Mouse (Mus musculus) gastrocnemius, adult 2 months (tissue): ENCODE results near the gene Foxn3. TPM values are rescaled to one million over a fixed set of nuclear protein-coding genes. Genes with fewer than 3 reads are reported as not detected.

ENCODE experiments used
- DNase-seq: peaks from one replicate; pipeline ENCODE4 v3.0.0; 2022
- H3K27ac ChIP-seq: fragments of 200-600 bp; 2 replicates; pipeline ENCODE4 v1.8.1; 2022; ENCODE audit warnings: mild to moderate bottlenecking
- H3K4me3 ChIP-seq: fragments of 200-600 bp; 2 replicates; pipeline ENCODE4 v1.8.1; 2022; ENCODE audit warnings: mild to moderate bottlenecking, moderate library complexity
- CTCF ChIP-seq: fragments of 200-600 bp; IDR thresholded peaks from 2 replicates; pipeline ENCODE4 v1.8.1; 2022; ENCODE audit warnings: antibody characterized with exemption, mild to moderate bottlenecking, moderate library complexity
- intact Hi-C: fragments of 180-260 bp; cut with DNase I; formaldehyde crosslinking; loops from one replicate; pipeline ENCODE4 v1.15.1; 2025
- total RNA-seq, 2 experiments: library from RNA; stranded (reverse); gene quantifications; 2 replicates each; pipeline ENCODE4 v1.2.3; 2021

Gene Foxn3
- total RNA-seq, 2 experiments from 2014 or later = 190 to 201 TPM

GRCm38 (mm10) chr12:99537316-99537715, 26.1 kb downstream of the Foxn3 start:
- intact Hi-C loops = no loop called here
- DNase-seq = no peak
- H3K27ac ChIP-seq = no peak overlapping the region
- H3K4me3 ChIP-seq = no peak overlapping the region
- no peak for TF ChIP-seq CTCF

- H3K27ac ChIP-seq = no peak overlapping the region
- H3K4me3 ChIP-seq = no peak overlapping the region
- intact Hi-C loops = no loop called here
- no peak for TF ChIP-seq CTCF
- DNase-seq = no peak
These were observed 27.0 kb downstream of the Foxn3 start for GRCm38 (mm10) chr12:99536426-99536825.

- intact Hi-C loops = no loop called here
- Histone ChIP-seq H3K4me3 (no peak overlapping the region), H3K27ac (no peak overlapping the region)
- no peak for TF ChIP-seq CTCF
- no peak for DNase-seq
These were observed 31.0 kb downstream of the Foxn3 start for GRCm38 (mm10) chr12:99532342-99532741.

GRCm38 (mm10) chr12:99529687-99530411, 33.5 kb downstream of the Foxn3 start:
- peak overlapping the region; percentile 15; the same call in 1 of the 2 replicates for H3K4me3 ChIP-seq
- TF ChIP-seq CTCF = no peak
- DNase-seq = peak; percentile 50
- intact Hi-C loops = no loop called here
- peak overlapping the region; percentile 53 for H3K27ac ChIP-seq

GRCm38 (mm10) chr12:99528958-99529357, 34.4 kb downstream of the Foxn3 start:
- TF ChIP-seq CTCF = no peak
- DNase-seq = no peak
- no peak overlapping the region for H3K4me3 ChIP-seq
- no peak overlapping the region for H3K27ac ChIP-seq
- intact Hi-C loops = no loop called here

- no peak overlapping the region for H3K4me3 ChIP-seq
- intact Hi-C loops = no loop called here
- TF ChIP-seq CTCF = no peak
- H3K27ac ChIP-seq = no peak overlapping the region
- no peak for DNase-seq
These were observed 35.9 kb downstream of the Foxn3 start for GRCm38 (mm10) chr12:99527452-99527851.

- DNase-seq = peak; percentile 58
- H3K27ac ChIP-seq = no peak overlapping the region; the same call in 1 of the 2 replicates
- intact Hi-C loops = no loop called here
- H3K4me3 ChIP-seq = no peak overlapping the region
- no peak for TF ChIP-seq CTCF
These were observed 36.7 kb downstream of the Foxn3 start for GRCm38 (mm10) chr12:99526571-99527140.

DNA sequence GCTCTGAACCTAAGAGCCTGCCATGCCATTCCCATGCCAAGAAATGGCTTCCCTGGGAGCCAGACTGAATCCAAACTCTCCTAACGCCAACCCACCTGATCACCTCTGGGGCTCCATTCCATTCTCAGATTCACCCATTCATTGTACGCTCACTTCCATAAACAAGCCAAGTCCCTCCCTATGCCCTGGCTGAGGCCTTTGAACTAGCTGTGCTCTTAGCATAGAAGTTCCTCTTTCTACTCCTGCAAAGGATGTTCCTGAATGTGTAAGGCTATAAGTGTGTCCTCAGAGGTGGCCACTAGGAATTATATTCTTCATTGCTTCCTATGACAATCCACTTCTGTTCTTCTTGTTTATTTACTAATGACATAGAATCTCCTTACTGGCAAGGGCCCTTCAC, 40.5 kb downstream of the Foxn3 start:
- no peak for DNase-seq
- Histone ChIP-seq H3K27ac (no peak overlapping the region), H3K4me3 (no peak overlapping the region)
- TF ChIP-seq CTCF = no peak
- intact Hi-C loops = no loop called here

DNA sequence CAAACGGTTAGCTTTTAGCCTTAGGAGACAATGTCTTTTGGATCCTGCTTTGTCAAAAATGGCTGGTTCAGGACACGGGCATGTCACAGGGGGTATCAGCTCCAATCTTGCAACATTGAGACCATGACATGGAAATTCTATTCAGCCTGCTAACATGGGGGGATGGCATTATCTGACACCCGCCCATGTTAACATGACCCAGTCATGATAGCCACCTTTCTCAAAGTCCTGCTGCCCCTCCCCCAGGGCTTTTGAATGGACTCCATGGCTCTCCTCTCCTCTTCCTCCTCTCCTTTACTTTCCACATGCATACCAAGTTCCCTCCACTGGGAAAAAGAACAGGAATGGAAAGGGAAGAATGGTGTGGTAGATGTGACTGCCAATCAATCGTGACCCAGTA, 43.5 kb downstream of the Foxn3 start:
- no peak overlapping the region for H3K27ac ChIP-seq
- no peak for TF ChIP-seq CTCF
- intact Hi-C loops = no loop called here
- no peak overlapping the region for H3K4me3 ChIP-seq
- DNase-seq = no peak

GRCm38 (mm10) chr12:99519191-99519614, 44.2 kb downstream of the Foxn3 start:
- DNase-seq = peak; percentile 34
- Histone ChIP-seq H3K4me3 (no peak overlapping the region; the same call in 1 of the 2 replicates), H3K27ac (no peak overlapping the region)
- TF ChIP-seq CTCF = no peak
- intact Hi-C loops = no loop called here

DNA sequence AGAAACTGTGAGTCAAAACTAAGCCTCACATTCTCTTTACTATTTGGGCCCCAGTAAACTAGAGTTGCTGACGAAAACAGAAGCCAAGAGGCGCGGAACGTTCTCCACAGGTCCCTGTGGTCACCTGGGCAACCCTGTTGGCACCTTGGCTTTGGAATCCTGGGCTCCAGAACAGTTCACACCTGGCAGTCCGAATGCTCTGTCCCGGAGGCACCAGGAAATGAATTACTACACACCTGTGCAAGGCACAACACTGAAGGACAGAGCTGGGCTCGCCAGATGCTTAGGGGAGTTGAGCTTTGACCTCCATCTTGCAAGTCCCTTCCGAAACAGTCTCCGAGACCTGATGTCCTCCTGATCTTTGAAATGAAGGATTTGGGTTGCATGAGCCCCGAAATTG, 44.7 kb downstream of the Foxn3 start:
- intact Hi-C loops = no loop called here
- no peak overlapping the region for H3K4me3 ChIP-seq
- no peak for TF ChIP-seq CTCF

DNA sequence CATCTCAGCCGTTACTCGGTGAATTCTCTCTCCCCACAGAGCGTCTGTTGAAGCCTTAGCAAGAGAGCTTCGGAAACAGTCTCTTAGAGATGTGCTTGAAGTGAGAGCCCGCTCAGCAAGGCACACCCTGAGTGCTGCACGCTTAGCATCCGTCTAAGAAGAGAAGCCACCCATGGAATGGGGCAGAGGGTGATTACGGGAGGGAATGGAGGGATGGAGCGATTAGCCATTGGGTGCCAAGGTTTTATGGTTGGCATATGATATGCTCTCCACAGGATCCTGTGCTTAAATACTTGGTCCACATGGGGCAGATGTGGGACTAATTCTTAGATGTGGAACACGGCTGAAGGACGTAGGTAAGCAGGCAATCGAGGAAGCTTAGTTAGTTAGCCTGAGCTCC, 45.3 kb downstream of the Foxn3 start:
- DNase-seq = no peak
- intact Hi-C loops = no loop called here
- H3K27ac ChIP-seq = no peak overlapping the region
- no peak for TF ChIP-seq CTCF
- H3K4me3 ChIP-seq = no peak overlapping the region

More for the DNA sequence above, 44.7 kb downstream of the Foxn3 start:
- DNase-seq = no peak
- no peak overlapping the region for H3K27ac ChIP-seq

DNA sequence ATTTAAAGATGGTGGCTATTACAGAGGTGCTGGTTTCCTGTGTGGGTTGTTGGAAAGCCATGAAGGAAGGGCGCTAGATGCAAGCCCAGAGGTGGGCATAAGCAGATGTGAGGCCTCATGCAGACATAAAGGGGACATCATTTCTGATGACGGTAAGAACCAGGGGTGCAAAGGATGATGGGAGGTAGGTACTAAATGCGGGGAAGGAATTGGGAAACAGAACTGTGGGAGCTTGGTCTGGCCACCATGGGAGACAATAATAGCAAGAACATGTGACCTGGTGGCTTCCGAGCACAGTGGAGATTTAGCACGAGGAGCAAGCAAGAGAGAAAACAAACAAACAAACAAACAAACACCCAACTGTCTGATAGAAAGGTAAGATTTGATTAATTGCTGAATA, 46.1 kb downstream of the Foxn3 start:
- no peak for TF ChIP-seq CTCF
- intact Hi-C loops = no loop called here
- H3K27ac ChIP-seq = no peak overlapping the region
- no peak overlapping the region for H3K4me3 ChIP-seq
- DNase-seq = no peak

DNA sequence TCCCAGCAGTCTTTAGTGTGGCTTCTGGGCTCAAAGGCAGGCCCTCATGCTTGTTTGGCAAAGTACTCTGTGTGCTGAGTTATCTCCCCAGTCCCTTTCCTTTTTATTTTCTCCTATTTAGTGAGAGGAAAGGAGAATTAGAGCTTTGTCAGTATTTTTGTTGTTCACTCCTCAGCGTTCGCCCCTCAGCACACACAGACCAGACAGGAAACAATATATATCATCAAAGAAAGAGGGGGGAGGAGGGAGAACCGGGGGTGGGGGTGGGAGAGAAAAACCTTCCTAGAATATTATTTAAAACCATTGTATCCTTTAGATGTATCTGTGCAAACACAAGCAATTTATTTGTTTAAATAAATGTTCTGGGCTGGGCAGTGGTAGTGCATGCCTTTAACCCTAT, 47.9 kb downstream of the Foxn3 start:
- no peak for DNase-seq
- H3K4me3 ChIP-seq = no peak overlapping the region
- no peak for TF ChIP-seq CTCF
- H3K27ac ChIP-seq = no peak overlapping the region
- intact Hi-C loops = no loop called here
